Mouse (Mus musculus): ENCODE data around the gene Etfb. TPM values are rescaled to one million over a fixed set of nuclear protein-coding genes. Genes with fewer than 3 reads are reported as not detected.
A peak's percentile ranks its signal among the peaks of the same experiment; 100 is the strongest.

The Etfb gene
- polyA plus RNA-seq, 1 experiment from 2014 or later: 175 TPM

- Histone ChIP-seq H3K27ac (no peak within 1 kb of the TSS), H3K79me2 (ENCODE audit: inconsistent target) (no peaks in the 10 kb centered on the region), H3K4me3 (ENCODE audit: inconsistent target) (no peak within 1 kb of the TSS), H3K36me3 (ENCODE audit: inconsistent target) (no peaks in the 10 kb centered on the region)
- WGBS (ENCODE audit: missing documents): 53% methylated on average over 10 of the region's 10 CpGs
Observed at GRCm38 (mm10) chr7:43436341-43437255, 7.3 kb upstream of the Etfb start, which contains the start of gene Nkg7. Gene Nkg7 (plus strand): TSS chr7:43437073.

GRCm38 (mm10) chr7:43438611-43439010 lies 5.3 kb upstream of the Etfb start:
- H3K79me2 ChIP-seq (ENCODE audit: inconsistent target): no peaks in the 10 kb centered on the region
- WGBS (ENCODE audit: missing documents): 61% methylated on average over 4 of the region's 4 CpGs
- no peak overlapping the region for H3K4me3 ChIP-seq (ENCODE audit: inconsistent target)
- no peak overlapping the region for H3K27ac ChIP-seq
- H3K36me3 ChIP-seq (ENCODE audit: inconsistent target): no peaks in the 10 kb centered on the region

- WGBS (ENCODE audit: missing documents): 92% methylated on average over 6 of the region's 6 CpGs
- Histone ChIP-seq H3K27ac (no peak within 1 kb of the TSS), H3K36me3 (ENCODE audit: inconsistent target) (no peaks in the 10 kb centered on the region), H3K4me3 (ENCODE audit: inconsistent target) (no peak within 1 kb of the TSS), H3K79me2 (ENCODE audit: inconsistent target) (peaks cover 15% of the 10 kb centered on the region)
Observed at GRCm38 (mm10) chr7:43440482-43440881, 3.4 kb upstream of the Etfb start, which contains the start of gene Cldnd2. Gene Cldnd2 (plus strand): TSS chr7:43440782.

GRCm38 (mm10) chr7:43441071-43441470 lies 2.8 kb upstream of the Etfb start:
- Histone ChIP-seq H3K36me3 (ENCODE audit: inconsistent target) (no peaks in the 10 kb centered on the region), H3K79me2 (ENCODE audit: inconsistent target) (peaks cover 19% of the 10 kb centered on the region), H3K27ac (no peak overlapping the region), H3K4me3 (ENCODE audit: inconsistent target) (no peak overlapping the region)
- WGBS (ENCODE audit: missing documents): 86% methylated on average over 3 of the region's 3 CpGs

GRCm38 (mm10) chr7:43442684-43443083 lies 1.2 kb upstream of the Etfb start:
- H3K27ac ChIP-seq: peak overlapping the region; percentile 94
- H3K4me3 ChIP-seq (ENCODE audit: inconsistent target): peak overlapping the region; percentile 67
- H3K36me3 ChIP-seq (ENCODE audit: inconsistent target): no peaks in the 10 kb centered on the region
- 1% methylated on average over 9 of the region's 9 CpGs for WGBS (ENCODE audit: missing documents)
- H3K79me2 ChIP-seq (ENCODE audit: inconsistent target): peaks cover 35% of the 10 kb centered on the region

- WGBS (ENCODE audit: missing documents): 1% methylated on average over 36 of the region's 36 CpGs
- H3K27ac ChIP-seq: peak overlapping the region; percentile 94
- H3K79me2 ChIP-seq (ENCODE audit: inconsistent target): peaks cover 42% of the 10 kb centered on the region
- no peaks in the 10 kb centered on the region for H3K36me3 ChIP-seq (ENCODE audit: inconsistent target)
- peak overlapping the region; percentile 67 for H3K4me3 ChIP-seq (ENCODE audit: inconsistent target)
Observed at GRCm38 (mm10) chr7:43443126-43443916, 562 bp upstream of the Etfb start.

GRCm38 (mm10) chr7:43447801-43448200 lies 3.9 kb downstream of the Etfb start:
- Histone ChIP-seq H3K4me3 (ENCODE audit: inconsistent target) (no peak overlapping the region), H3K27ac (no peak overlapping the region), H3K79me2 (ENCODE audit: inconsistent target) (peaks cover 52% of the 10 kb centered on the region), H3K36me3 (ENCODE audit: inconsistent target) (0 out of 2 replicates have a peak, but pooled peaks cover 2% of the 10 kb centered on the region)
- 46% methylated on average over 4 of the region's 4 CpGs for WGBS (ENCODE audit: missing documents)

GRCm38 (mm10) chr7:43448246-43448645 lies 4.4 kb downstream of the Etfb start:
- Histone ChIP-seq H3K36me3 (ENCODE audit: inconsistent target) (0 out of 2 replicates have a peak, but pooled peaks cover 6% of the 10 kb centered on the region), H3K27ac (no peak overlapping the region), H3K4me3 (ENCODE audit: inconsistent target) (no peak overlapping the region), H3K79me2 (ENCODE audit: inconsistent target) (peaks cover 52% of the 10 kb centered on the region)
- WGBS (ENCODE audit: missing documents): 55% methylated on average over 2 of the region's 3 CpGs

GRCm38 (mm10) chr7:43449811-43450210 lies 5.9 kb downstream of the Etfb start:
- peaks cover 17% of the 10 kb centered on the region for H3K36me3 ChIP-seq (ENCODE audit: inconsistent target)
- no peak overlapping the region for H3K4me3 ChIP-seq (ENCODE audit: inconsistent target)
- H3K79me2 ChIP-seq (ENCODE audit: inconsistent target): peaks cover 44% of the 10 kb centered on the region
- WGBS (ENCODE audit: missing documents): 94% methylated on average over 2 of the region's 2 CpGs
- H3K27ac ChIP-seq: no peak overlapping the region

- Histone ChIP-seq H3K36me3 (ENCODE audit: inconsistent target) (peaks cover 26% of the 10 kb centered on the region), H3K79me2 (ENCODE audit: inconsistent target) (peaks cover 26% of the 10 kb centered on the region; the same call in 1 of the 2 replicates), H3K27ac (no peak overlapping the region), H3K4me3 (ENCODE audit: inconsistent target) (no peak overlapping the region)
- WGBS (ENCODE audit: missing documents): 92% methylated on average over 11 of the region's 11 CpGs
Observed at GRCm38 (mm10) chr7:43451726-43452125, 7.8 kb downstream of the Etfb start.

GRCm38 (mm10) chr7:43452609-43453008 lies 8.7 kb downstream of the Etfb start:
- 21% methylated on average over 4 of the region's 4 CpGs for WGBS (ENCODE audit: missing documents)

GRCm38 (mm10) chr7:43453599-43454355 lies 9.9 kb downstream of the Etfb start:
- peaks cover 33% of the 10 kb centered on the region for H3K36me3 ChIP-seq (ENCODE audit: inconsistent target)
- WGBS (ENCODE audit: missing documents): 87% methylated on average over 14 of the region's 14 CpGs
- H3K27ac ChIP-seq: no peak overlapping the region
- no peak overlapping the region for H3K4me3 ChIP-seq (ENCODE audit: inconsistent target)
- H3K79me2 ChIP-seq (ENCODE audit: inconsistent target): peaks cover 6% of the 10 kb centered on the region; the same call in 1 of the 2 replicates

More at GRCm38 (mm10) chr7:43452609-43453008, 8.7 kb downstream of the Etfb start:
- Histone ChIP-seq H3K79me2 (ENCODE audit: inconsistent target) (peaks cover 17% of the 10 kb centered on the region; the same call in 1 of the 2 replicates), H3K4me3 (ENCODE audit: inconsistent target) (no peak overlapping the region), H3K27ac (no peak overlapping the region), H3K36me3 (ENCODE audit: inconsistent target) (peaks cover 33% of the 10 kb centered on the region)

- 90% methylated on average over 6 of the region's 6 CpGs for WGBS (ENCODE audit: missing documents)
- H3K27ac ChIP-seq: no peak overlapping the region
- 0 out of 2 replicates have a peak, but pooled peaks cover 4% of the 10 kb centered on the region for H3K79me2 ChIP-seq (ENCODE audit: inconsistent target)
- peaks cover 33% of the 10 kb centered on the region for H3K36me3 ChIP-seq (ENCODE audit: inconsistent target)
- H3K4me3 ChIP-seq (ENCODE audit: inconsistent target): no peak overlapping the region
Observed at GRCm38 (mm10) chr7:43454371-43454770, 10.5 kb downstream of the Etfb start.

- no peak within 1 kb of the TSS for H3K27ac ChIP-seq
- no peak within 1 kb of the TSS for H3K4me3 ChIP-seq (ENCODE audit: inconsistent target)
- no peaks in the 10 kb centered on the region for H3K79me2 ChIP-seq (ENCODE audit: inconsistent target)
- WGBS (ENCODE audit: missing documents): 94% methylated on average over 4 of the region's 4 CpGs
- H3K36me3 ChIP-seq (ENCODE audit: inconsistent target): no peaks in the 10 kb centered on the region
Observed at GRCm38 (mm10) chr7:43462851-43463250, 19.0 kb downstream of the Etfb start, which contains the start of gene Vsig10l. Gene Vsig10l (plus strand): TSS chr7:43463151.
